Mouse (Mus musculus): Measurements from ENCODE around the gene Adad2. TPM values are rescaled to one million over a fixed set of nuclear protein-coding genes. Genes with fewer than 3 reads are reported as not detected.

Gene Adad2
- polyA plus RNA-seq, 1 experiment = 0.11 TPM

DNA sequence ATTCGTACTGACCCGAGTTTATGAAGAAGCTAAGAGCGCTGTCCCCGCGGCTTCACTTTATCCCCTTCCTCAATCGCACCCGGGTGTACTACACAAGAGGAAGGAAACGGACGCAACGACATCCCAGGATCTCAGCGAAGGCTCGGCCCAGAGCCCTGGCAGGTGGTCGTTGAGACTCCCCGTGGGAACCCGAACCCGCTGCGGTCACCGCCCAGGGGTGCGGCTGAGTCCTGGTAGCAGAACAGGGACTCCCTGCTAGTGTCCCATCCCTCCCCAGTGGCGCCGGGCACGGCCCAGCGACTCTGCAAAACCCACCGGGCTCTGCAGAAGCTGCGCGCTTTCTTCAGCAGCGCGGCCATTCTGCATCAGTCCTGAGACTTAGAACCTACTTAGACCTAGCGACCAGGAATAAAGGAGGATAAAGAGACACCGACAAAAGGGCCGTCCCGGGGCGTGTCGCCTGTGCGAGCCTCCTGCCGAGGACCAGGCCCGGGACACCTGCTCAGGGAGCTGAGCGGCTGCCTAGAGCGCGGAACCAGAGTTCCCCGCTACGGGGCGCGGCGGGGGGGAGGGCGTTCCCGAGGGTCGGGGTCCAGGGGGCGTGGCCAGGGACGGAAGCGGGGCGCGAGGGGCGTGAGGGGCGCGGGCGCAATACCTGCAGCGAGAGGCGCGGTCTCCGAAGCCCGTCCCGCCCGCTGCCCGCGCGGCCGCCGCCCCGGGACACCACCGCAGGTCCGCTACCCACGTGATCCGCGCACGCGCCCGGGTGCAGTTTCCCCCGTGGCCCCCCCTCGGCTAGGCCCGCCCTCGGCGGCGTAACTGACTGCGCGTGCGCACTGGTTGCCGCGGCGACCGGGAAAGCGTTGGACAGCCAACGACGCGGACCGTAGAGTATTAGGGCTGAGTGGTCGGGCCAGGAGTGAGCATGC lies 37.8 kb upstream of the Adad2 start, which contains the start of the genes Hsdl1 and Dnaaf1:
Gene Hsdl1, minus strand, starts transcription at position 747 of the 929 bp plus-strand sequence.
Gene Dnaaf1, plus strand, starts transcription at position 799 of the 929 bp plus-strand sequence.
- H3K4me3 ChIP-seq (replicated peaks; ENCODE audit: insufficient read depth, low read depth, low read length) = peak within 1 kb of the TSS; percentile 64
- no peak within 1 kb of the TSS for H3K27ac ChIP-seq (ENCODE audit: insufficient read depth, low read length)
- H3K27me3 ChIP-seq (ENCODE audit: control insufficient read depth, insufficient read depth, low read length) = no peaks in the 10 kb centered on the region
- peak; percentile 95 to 97 for DNase-seq
- under 1% methylated on average over 96 of the region's 97 CpGs for WGBS
- 0 out of 2 replicates have a peak, but pooled peaks cover 2% of the 10 kb centered on the region for H3K4me1 ChIP-seq (ENCODE audit: control insufficient read depth, insufficient read depth, low read length)
- TF ChIP-seq CTCF (IDR thresholded peaks at IDR 0.05; ENCODE audit: borderline replicate concordance, insufficient read depth, low read depth, low read length) = no peak
- TF ChIP-seq POLR2A (IDR thresholded peaks at IDR 0.05; ENCODE audit: borderline replicate concordance, insufficient read depth, low read length) = peak; percentile 71

DNA sequence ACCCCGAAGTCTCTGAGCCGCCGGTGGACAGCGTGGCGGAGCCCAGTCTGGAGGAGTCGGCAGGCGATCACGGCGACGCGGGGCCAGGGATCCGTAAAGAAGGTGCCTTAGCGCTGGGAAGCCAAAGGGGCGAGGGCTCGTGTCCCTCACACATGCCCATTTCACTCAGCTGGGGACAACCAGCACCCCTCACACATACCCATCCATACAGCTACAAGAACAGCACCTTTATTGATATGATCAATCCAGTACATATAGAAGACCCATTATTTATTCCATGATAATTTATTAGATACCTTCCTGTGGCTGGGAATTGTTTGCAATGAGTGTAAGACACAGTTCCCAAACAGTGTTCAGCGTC lies 37.2 kb upstream of the Adad2 start:
- DNase-seq = no peak
- Histone ChIP-seq H3K27me3 (ENCODE audit: control insufficient read depth, insufficient read depth, low read length) (no peaks in the 10 kb centered on the region), H3K4me3 (replicated peaks; ENCODE audit: insufficient read depth, low read depth, low read length) (peak overlapping the region; percentile 64), H3K27ac (ENCODE audit: insufficient read depth, low read length) (no peak overlapping the region), H3K4me1 (ENCODE audit: control insufficient read depth, insufficient read depth, low read length) (0 out of 2 replicates have a peak, but pooled peaks cover 2% of the 10 kb centered on the region)
- 2% methylated on average over 16 of the region's 16 CpGs for WGBS
- no peak for TF ChIP-seq POLR2A (IDR thresholded peaks at IDR 0.05; ENCODE audit: borderline replicate concordance, insufficient read depth, low read length)
- no peak for TF ChIP-seq CTCF (IDR thresholded peaks at IDR 0.05; ENCODE audit: borderline replicate concordance, insufficient read depth, low read depth, low read length)

DNA sequence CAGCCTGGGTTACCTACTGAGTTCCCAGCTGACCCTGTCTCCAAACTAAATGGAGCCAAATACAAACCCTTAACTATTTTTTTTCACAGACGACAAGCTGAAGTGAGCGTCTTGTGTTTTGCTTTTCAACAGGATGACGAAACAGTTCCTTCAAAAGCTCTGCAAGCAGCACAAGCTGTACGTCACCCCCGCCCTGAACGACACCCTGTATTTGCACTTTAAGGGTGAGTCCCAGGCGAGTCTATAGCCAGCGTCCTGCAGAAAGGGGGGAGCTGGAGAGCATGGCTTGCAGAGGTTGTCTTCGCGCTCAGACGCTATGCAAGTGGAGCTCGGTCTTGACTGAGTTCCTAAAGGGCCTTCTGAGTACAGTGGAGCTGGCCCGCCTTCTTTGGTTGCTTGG lies 33.5 kb upstream of the Adad2 start:
- Histone ChIP-seq H3K4me3 (replicated peaks; ENCODE audit: insufficient read depth, low read depth, low read length) (no peak overlapping the region), H3K4me1 (ENCODE audit: control insufficient read depth, insufficient read depth, low read length) (no peaks in the 10 kb centered on the region), H3K27ac (ENCODE audit: insufficient read depth, low read length) (no peak overlapping the region), H3K27me3 (ENCODE audit: control insufficient read depth, insufficient read depth, low read length) (no peaks in the 10 kb centered on the region)
- TF ChIP-seq CTCF (IDR thresholded peaks at IDR 0.05; ENCODE audit: borderline replicate concordance, insufficient read depth, low read depth, low read length) (no peak), POLR2A (IDR thresholded peaks at IDR 0.05; ENCODE audit: borderline replicate concordance, insufficient read depth, low read length) (no peak)
- WGBS = 53% methylated on average over 13 of the region's 13 CpGs
- no peak for DNase-seq

DNA sequence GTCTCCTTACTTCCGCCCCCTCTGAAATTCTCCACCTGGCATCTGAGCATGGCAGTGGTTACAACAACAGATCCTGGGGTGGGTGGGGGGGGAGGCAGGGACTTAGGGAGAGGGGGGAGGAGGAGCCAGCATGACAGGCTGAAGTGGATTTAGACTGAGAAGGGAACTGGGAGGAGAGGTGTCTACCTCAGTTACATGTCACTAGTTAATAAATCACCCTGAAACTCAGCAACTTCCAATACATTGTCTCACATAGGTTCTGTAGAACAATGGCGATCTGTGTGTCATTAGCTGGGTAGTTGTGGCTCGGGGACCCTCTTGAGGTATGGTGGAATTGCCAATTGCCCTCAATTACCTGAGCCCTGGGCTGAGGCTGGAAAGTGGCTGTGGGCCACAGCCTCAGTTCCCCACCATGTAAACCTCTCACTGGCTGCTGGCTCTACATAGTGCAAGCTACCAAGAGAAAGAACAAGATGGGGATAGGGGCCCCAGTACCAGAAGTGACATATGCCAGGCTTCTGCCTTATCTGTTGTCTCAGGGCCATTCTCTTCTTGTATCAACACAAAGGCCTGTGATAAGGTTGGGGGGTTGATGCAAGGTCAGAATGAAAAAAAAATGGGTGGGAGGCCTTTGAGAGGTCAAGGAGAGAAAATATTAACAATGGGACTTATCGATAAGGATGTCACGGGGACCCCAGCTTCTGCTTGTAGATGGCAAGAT lies 31.9 kb upstream of the Adad2 start:
- Histone ChIP-seq H3K27ac (ENCODE audit: insufficient read depth, low read length) (no peak overlapping the region), H3K4me1 (ENCODE audit: control insufficient read depth, insufficient read depth, low read length) (no peaks in the 10 kb centered on the region), H3K27me3 (ENCODE audit: control insufficient read depth, insufficient read depth, low read length) (no peaks in the 10 kb centered on the region), H3K4me3 (replicated peaks; ENCODE audit: insufficient read depth, low read depth, low read length) (no peak overlapping the region)
- DNase-seq = no peak
- 85% methylated on average over 5 of the region's 5 CpGs for WGBS
- no peak for TF ChIP-seq CTCF (IDR thresholded peaks at IDR 0.05; ENCODE audit: borderline replicate concordance, insufficient read depth, low read depth, low read length)
- TF ChIP-seq POLR2A (IDR thresholded peaks at IDR 0.05; ENCODE audit: borderline replicate concordance, insufficient read depth, low read length) = no peak

DNA sequence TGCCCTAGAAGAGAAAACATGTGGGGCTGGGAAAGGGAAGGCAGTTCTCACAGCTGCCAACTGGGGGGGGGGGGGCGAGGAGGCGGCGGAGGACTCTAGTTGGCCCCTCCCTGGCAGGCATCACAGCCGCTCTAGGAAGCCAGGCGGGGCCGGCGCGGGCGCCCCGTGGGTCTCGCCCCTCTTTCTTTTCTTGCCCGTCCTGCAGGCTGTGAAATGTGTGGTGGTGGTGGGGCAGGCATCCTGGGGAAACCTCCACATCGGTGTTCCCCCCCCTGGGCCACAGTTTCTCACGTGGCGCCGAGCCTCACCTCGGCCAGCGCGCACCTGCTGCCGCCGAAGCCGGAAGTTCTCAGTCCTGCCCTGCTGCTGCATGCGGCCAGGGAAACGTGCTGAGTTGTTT lies 26.6 kb upstream of the Adad2 start:
- H3K4me3 ChIP-seq (replicated peaks; ENCODE audit: insufficient read depth, low read depth, low read length) = no peak overlapping the region
- WGBS = 13% methylated on average over 24 of the region's 24 CpGs
- no peaks in the 10 kb centered on the region for H3K4me1 ChIP-seq (ENCODE audit: control insufficient read depth, insufficient read depth, low read length)
- H3K27me3 ChIP-seq (ENCODE audit: control insufficient read depth, insufficient read depth, low read length) = no peaks in the 10 kb centered on the region
- H3K27ac ChIP-seq (ENCODE audit: insufficient read depth, low read length) = no peak overlapping the region
- TF ChIP-seq CTCF (IDR thresholded peaks at IDR 0.05; ENCODE audit: borderline replicate concordance, insufficient read depth, low read depth, low read length) (no peak), POLR2A (IDR thresholded peaks at IDR 0.05; ENCODE audit: borderline replicate concordance, insufficient read depth, low read length) (no peak)
- DNase-seq = no peak

DNA sequence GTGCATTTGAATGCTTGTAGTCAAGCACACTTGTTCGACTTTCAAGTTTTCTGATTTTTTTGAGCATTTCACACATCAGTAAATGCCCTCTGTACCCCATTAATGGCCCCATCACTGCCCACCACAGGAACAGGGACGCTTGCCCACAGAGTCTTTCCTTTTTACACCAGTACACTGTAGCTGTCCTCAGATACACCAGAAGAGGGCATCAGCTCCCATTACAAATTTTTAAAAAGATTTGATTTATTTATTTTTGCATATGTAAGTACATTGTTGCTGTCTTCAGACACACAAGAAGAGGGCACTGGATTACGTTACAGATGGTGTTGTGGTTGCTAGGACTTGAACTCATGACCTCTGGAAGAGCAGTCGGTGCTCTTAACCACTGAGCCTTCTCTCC lies 24.2 kb upstream of the Adad2 start:
- Histone ChIP-seq H3K27me3 (ENCODE audit: control insufficient read depth, insufficient read depth, low read length) (no peaks in the 10 kb centered on the region), H3K4me3 (replicated peaks; ENCODE audit: insufficient read depth, low read depth, low read length) (no peak overlapping the region), H3K4me1 (ENCODE audit: control insufficient read depth, insufficient read depth, low read length) (no peaks in the 10 kb centered on the region), H3K27ac (ENCODE audit: insufficient read depth, low read length) (no peak overlapping the region)
- WGBS = 68% methylated on average over 4 of the region's 4 CpGs
- TF ChIP-seq CTCF (IDR thresholded peaks at IDR 0.05; ENCODE audit: borderline replicate concordance, insufficient read depth, low read depth, low read length) (no peak), POLR2A (IDR thresholded peaks at IDR 0.05; ENCODE audit: borderline replicate concordance, insufficient read depth, low read length) (no peak)
- DNase-seq = no peak

DNA sequence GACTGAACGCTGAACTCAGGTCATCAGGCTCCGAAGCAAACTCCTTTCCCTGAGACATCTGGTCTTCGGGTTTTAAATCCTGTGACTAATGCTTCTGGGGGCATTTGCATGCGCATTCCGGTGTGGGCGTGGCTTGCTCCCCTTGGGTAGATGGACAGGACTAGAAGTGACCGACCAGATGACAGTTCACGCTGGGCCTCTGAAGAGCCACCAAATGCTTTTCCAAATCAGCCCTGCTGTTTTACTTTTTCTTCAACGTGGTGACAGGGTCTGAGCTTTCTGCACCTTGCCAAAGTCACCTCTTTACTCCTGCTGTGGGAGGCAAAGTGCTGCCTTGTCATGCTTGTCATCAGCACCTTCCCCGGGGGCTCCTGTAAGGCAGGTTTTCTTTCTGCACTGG lies 23.7 kb upstream of the Adad2 start:
- TF ChIP-seq CTCF (IDR thresholded peaks at IDR 0.05; ENCODE audit: borderline replicate concordance, insufficient read depth, low read depth, low read length) = no peak
- no peak for TF ChIP-seq POLR2A (IDR thresholded peaks at IDR 0.05; ENCODE audit: borderline replicate concordance, insufficient read depth, low read length)
- no peak overlapping the region for H3K27ac ChIP-seq (ENCODE audit: insufficient read depth, low read length)
- H3K4me1 ChIP-seq (ENCODE audit: control insufficient read depth, insufficient read depth, low read length) = no peaks in the 10 kb centered on the region
- no peak for DNase-seq
- H3K4me3 ChIP-seq (replicated peaks; ENCODE audit: insufficient read depth, low read depth, low read length) = no peak overlapping the region
- H3K27me3 ChIP-seq (ENCODE audit: control insufficient read depth, insufficient read depth, low read length) = no peaks in the 10 kb centered on the region
- WGBS = 16% methylated on average over 10 of the region's 10 CpGs
